Mouse (Mus musculus) MEL (cell line): Measurements from ENCODE around the gene Prpf38b. TPM values are rescaled to one million over a fixed set of nuclear protein-coding genes. Genes with fewer than 3 reads are reported as not detected.

Experiments used
- DNase-seq: peaks from one replicate; pipeline ENCODE4 v3.0.0; 2011; ENCODE audit warnings: low read depth, low spot score
- H3K27ac ChIP-seq: 2 replicates; pipeline ENCODE4 v1.5.1; 2012; ENCODE audit warnings: low read depth, mild to moderate bottlenecking, control low read depth, low read length, moderate library complexity; ENCODE audit not compliant: control insufficient read depth
- H3K27me3 ChIP-seq, 2 experiments: fragments of 150-350 bp in 1 of 2; sonication (generic) in 1 of 2; 2 replicates each; pipeline ENCODE4 v1.6.1; 2012; ENCODE audit warnings: low read length in 2 of 2, mild to moderate bottlenecking in 2 of 2, improper control_type of control experiment in 1 of 2, moderate library complexity in 1 of 2; ENCODE audit not compliant: insufficient read depth in 2 of 2, control insufficient read depth in 1 of 2
- H3K36me3 ChIP-seq, 2 experiments: 2 replicates each; pipeline ENCODE4 v1.6.1; 2012 to 2014; ENCODE audit warnings: low read length in 2 of 2, improper control_type of control experiment in 1 of 2, inconsistent platforms in 1 of 2, mild to moderate bottlenecking in 1 of 2; ENCODE audit not compliant: insufficient read depth in 2 of 2, control insufficient read depth in 1 of 2
- H3K4me1 ChIP-seq, 2 experiments: fragments of 150-350 bp in 1 of 2; sonication (generic) in 1 of 2; 2 replicates each; pipeline ENCODE4 v1.6.1; 2012; ENCODE audit warnings: low read length in 2 of 2, improper control_type of control experiment in 1 of 2, mild to moderate bottlenecking in 1 of 2; ENCODE audit not compliant: insufficient read depth in 2 of 2, control insufficient read depth in 1 of 2
- H3K4me3 ChIP-seq, 2 experiments: fragments of 150-350 bp in 1 of 2; sonication (generic) in 1 of 2; 2 replicates each; pipeline ENCODE4 v1.5.1; 2012; ENCODE audit warnings: low read depth in 2 of 2, low read length in 2 of 2, mild to moderate bottlenecking in 2 of 2, moderate library complexity in 2 of 2, control low read depth in 1 of 2, improper control_type of control experiment in 1 of 2; ENCODE audit not compliant: control insufficient read depth in 1 of 2, insufficient read depth in 1 of 2
- H3K79me2 ChIP-seq: 2 replicates; pipeline ENCODE4 v1.6.1; 2012; ENCODE audit warnings: mild to moderate bottlenecking, low read length, moderate library complexity; ENCODE audit not compliant: control insufficient read depth, poor library complexity, insufficient read depth
- H3K9ac ChIP-seq: 2 replicates; pipeline ENCODE4 v1.6.1; 2012; ENCODE audit warnings: low read depth, mild to moderate bottlenecking, control low read depth, low read length, moderate library complexity; ENCODE audit not compliant: control insufficient read depth, poor library complexity, severe bottlenecking
- H3K9me3 ChIP-seq: fragments of 150-350 bp; sonication (generic); replicated peaks from 2 replicates; pipeline ENCODE4 v1.6.1; 2012; ENCODE audit warnings: mild to moderate bottlenecking, low read length, improper control_type of control experiment, moderate library complexity; ENCODE audit not compliant: insufficient read depth
- BHLHE40 ChIP-seq: IDR thresholded peaks from 2 replicates; pipeline ENCODE4 v1.6.1; 2012; ENCODE audit warnings: low read depth, mild to moderate bottlenecking, inconsistent platforms, low read length, improper control_type of control experiment, borderline replicate concordance
- CTCF ChIP-seq, 3 experiments: IDR thresholded peaks in 2 of 3; conservative IDR thresholded peaks in 1 of 3; 2 replicates each; pipeline ENCODE4 v1.5.1; 2011 to 2012; ENCODE audit warnings: low read length in 3 of 3, low read depth in 2 of 3, mild to moderate bottlenecking in 2 of 3, improper control_type of control experiment in 1 of 3, inconsistent platforms in 1 of 3, mixed read lengths in 1 of 3, moderate library complexity in 1 of 3; ENCODE audit not compliant: control insufficient read depth in 1 of 3, insufficient read depth in 1 of 3, poor library complexity in 1 of 3, severe bottlenecking in 1 of 3
- EP300 ChIP-seq, 2 experiments: IDR thresholded peaks; 2 replicates each; pipeline ENCODE4 v1.6.1; 2011; ENCODE audit warnings: improper control_type of control experiment in 2 of 2, low read length in 2 of 2, low read depth in 1 of 2, mild to moderate bottlenecking in 1 of 2
- HCFC1 ChIP-seq: IDR thresholded peaks from 2 replicates; pipeline ENCODE4 v1.6.1; 2012; ENCODE audit warnings: low read depth, mild to moderate bottlenecking, inconsistent platforms, low read length, improper control_type of control experiment, moderate library complexity
- JUND ChIP-seq: IDR thresholded peaks from 2 replicates; pipeline ENCODE4 v1.6.1; 2011; ENCODE audit warnings: low read depth, mild to moderate bottlenecking, improper control_type of control experiment, low read length
- MAZ ChIP-seq: IDR thresholded peaks from 2 replicates; pipeline ENCODE4 v1.6.1; 2012; ENCODE audit warnings: low read depth, mild to moderate bottlenecking, inconsistent platforms, low read length, improper control_type of control experiment
- MYB ChIP-seq: IDR thresholded peaks from 2 replicates; pipeline ENCODE4 v1.6.1; 2011; ENCODE audit warnings: mild to moderate bottlenecking, low read depth, low read length, improper control_type of control experiment
- NELFE ChIP-seq: IDR thresholded peaks from 2 replicates; pipeline ENCODE4 v1.6.1; 2011; ENCODE audit warnings: low read depth, low read length, improper control_type of control experiment
- POLR2A ChIP-seq, 2 experiments: IDR thresholded peaks; 2 replicates each; pipeline ENCODE4 v1.6.1; 2011 to 2012; ENCODE audit warnings: low read length in 2 of 2, mild to moderate bottlenecking in 2 of 2, control low read depth in 1 of 2, improper control_type of control experiment in 1 of 2, low read depth in 1 of 2, moderate library complexity in 1 of 2; ENCODE audit not compliant: control insufficient read depth in 1 of 2, insufficient read depth in 1 of 2, poor library complexity in 1 of 2
- POLR2AphosphoS2 ChIP-seq: IDR thresholded peaks from 2 replicates; pipeline ENCODE4 v1.6.1; 2011; ENCODE audit warnings: low read length, improper control_type of control experiment
- POLR2AphosphoS5 ChIP-seq: IDR thresholded peaks from 2 replicates; pipeline ENCODE4 v1.6.1; 2012; ENCODE audit warnings: low read depth, borderline replicate concordance, mild to moderate bottlenecking, inconsistent platforms, low read length, moderate library complexity, mixed read lengths
- RAD21 ChIP-seq: IDR thresholded peaks from 2 replicates; pipeline ENCODE4 v1.6.1; 2011; ENCODE audit warnings: mild to moderate bottlenecking, low read depth, low read length, improper control_type of control experiment
- TAL1 ChIP-seq: IDR thresholded peaks from 2 replicates; pipeline ENCODE4 v1.6.1; 2012; ENCODE audit warnings: mild to moderate bottlenecking, inconsistent platforms, low read length, moderate library complexity, mixed read lengths
- TBP ChIP-seq: IDR thresholded peaks from 2 replicates; pipeline ENCODE4 v1.8.0; 2011; ENCODE audit warnings: low read depth, low read length, improper control_type of control experiment
- TCF12 ChIP-seq: IDR thresholded peaks from 2 replicates; pipeline ENCODE4 v1.6.1; 2014; ENCODE audit warnings: low read depth, mild to moderate bottlenecking, inconsistent platforms, low read length, improper control_type of control experiment, moderate library complexity
- USF1 ChIP-seq: IDR thresholded peaks from 2 replicates; pipeline ENCODE4 v1.6.1; 2014; ENCODE audit warnings: low read depth, mild to moderate bottlenecking, inconsistent platforms, low read length, improper control_type of control experiment, moderate library complexity
- USF2 ChIP-seq, 2 experiments: IDR thresholded peaks; 2 replicates each; pipeline ENCODE4 v1.6.1; 2011 to 2012; ENCODE audit warnings: improper control_type of control experiment in 2 of 2, low read length in 2 of 2, borderline replicate concordance in 1 of 2, inconsistent platforms in 1 of 2, low read depth in 1 of 2, mild to moderate bottlenecking in 1 of 2; ENCODE audit not compliant: insufficient read depth in 1 of 2
- ZC3H11A ChIP-seq: IDR thresholded peaks from 2 replicates; pipeline ENCODE4 v1.6.1; 2012; ENCODE audit warnings: low read depth, mild to moderate bottlenecking, inconsistent platforms, low read length, improper control_type of control experiment
- ZKSCAN1 ChIP-seq: IDR thresholded peaks from 2 replicates; pipeline ENCODE4 v1.6.1; 2012; ENCODE audit warnings: low read depth, mild to moderate bottlenecking, inconsistent platforms, low read length, improper control_type of control experiment, moderate library complexity
- ZMIZ1 ChIP-seq: IDR thresholded peaks from 2 replicates; pipeline ENCODE4 v1.6.1; 2012; ENCODE audit warnings: low read depth, mild to moderate bottlenecking, inconsistent platforms, low read length, improper control_type of control experiment, moderate library complexity
- polyA plus RNA-seq, 2 experiments: library from polyadenylated mRNA; stranded (reverse) in 1 of 2; unstranded in 1 of 2; fragments of >175 nt in 1 of 2; fragments of >200 nt in 1 of 2; gene quantifications; 2 replicates each; pipeline versions ENCODE4 v1.2.1 to v1.2.4; 2012; ENCODE audit warnings: low replicate concordance in 2 of 2, low read depth in 1 of 2; ENCODE audit not compliant: insufficient read length in 2 of 2, insufficient read depth in 1 of 2, missing spikeins in 1 of 2
- total RNA-seq: library from RNA; depleted of rRNA; stranded (reverse); fragments of 300-350 nt; gene quantifications from 2 replicates; pipeline ENCODE4 v1.2.3, GENCODE M21; 2012

The Prpf38b gene
- total and polyA plus RNA-seq, 3 experiments, result 43.0 to 138 (median 128) TPM

DNA sequence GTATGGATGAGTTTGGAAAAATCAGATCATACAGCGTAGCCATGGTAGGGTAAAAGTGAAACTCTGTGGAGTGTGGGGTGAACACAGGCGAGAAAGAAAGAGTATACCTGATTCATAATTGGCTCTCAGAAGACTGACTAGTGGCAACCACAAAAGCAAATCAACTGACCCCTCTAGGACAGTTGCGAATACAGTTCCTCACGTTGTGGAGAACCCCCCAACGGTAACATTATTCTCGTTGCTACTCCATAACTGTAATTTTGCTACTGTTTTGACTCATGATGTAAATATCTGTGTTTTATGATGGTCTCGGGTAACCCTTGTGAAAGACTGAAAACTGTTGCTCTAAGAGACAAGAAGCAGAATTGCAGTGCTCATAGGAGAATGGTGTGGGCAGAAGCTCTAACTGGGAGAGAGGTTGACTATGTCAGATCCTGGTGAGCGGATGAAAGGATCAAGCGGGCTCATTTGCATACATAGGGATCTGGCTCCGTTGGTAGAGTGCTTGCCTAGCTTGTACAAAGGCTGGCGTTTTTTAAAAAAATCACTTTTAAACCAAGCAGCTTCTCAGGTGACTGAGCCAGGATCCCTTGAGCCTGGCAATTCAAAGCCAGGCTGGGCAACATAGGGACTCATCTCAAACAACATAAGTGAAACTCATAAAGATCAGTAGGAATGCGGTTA, 24.5 kb downstream of the Prpf38b start:
- peaks cover 18 to 25% of the 10 kb centered on the region in 2 experiments for H3K4me1 ChIP-seq
- H3K79me2 ChIP-seq, result no peaks in the 10 kb centered on the region
- no peaks in the 10 kb centered on the region for H3K9me3 ChIP-seq
- no peak overlapping the region for H3K4me3 ChIP-seq
- peaks cover 0 to 16% of the 10 kb centered on the region in 2 experiments; a peak in 2 of 4 replicates for H3K36me3 ChIP-seq
- DNase-seq, result no peak
- TF ChIP-seq HCFC1 (no peak), RAD21 (no peak), ZC3H11A (no peak), TBP (no peak), TAL1 (no peak), MYB (no peak), USF2 (IDR thresholded peaks at IDR 0.05; ENCODE audit: borderline replicate concordance in 1 of 2, insufficient read depth in 1 of 2, low read depth in 1 of 2, low read length in 2 of 2) (no peak), POLR2AphosphoS5 (no peak), NELFE (no peak), BHLHE40 (no peak), USF1 (no peak), CTCF (IDR thresholded peaks at IDR 0.05 in 2 of 3, conservative IDR thresholded peaks at IDR 0.05 in 1 of 3; ENCODE audit: control insufficient read depth in 1 of 3, insufficient read depth in 1 of 3, low read depth in 2 of 3, low read length in 3 of 3, poor library complexity in 1 of 3, severe bottlenecking in 1 of 3) (no peak), ZKSCAN1 (no peak), MAZ (no peak), POLR2A (IDR thresholded peaks at IDR 0.05; ENCODE audit: control insufficient read depth in 1 of 2, insufficient read depth in 1 of 2, low read depth in 1 of 2, low read length in 2 of 2, poor library complexity in 1 of 2) (no peak), POLR2AphosphoS2 (no peak), JUND (no peak), TCF12 (no peak), EP300 (IDR thresholded peaks at IDR 0.05; ENCODE audit: low read depth in 1 of 2, low read length in 2 of 2) (no peak), ZMIZ1 (no peak)
- TF ChIP-seq, all 39 proteins: peak for 0
- no peak overlapping the region for H3K9ac ChIP-seq
- no peaks in the 10 kb centered on the region for H3K27me3 ChIP-seq
- no peak overlapping the region for H3K27ac ChIP-seq
